Mouse (Mus musculus) bone marrow macrophage, adult 2 months (primary cell): ENCODE measurements around the gene Hap1.

ENCODE experiments used
- CTCF ChIP-seq: IDR thresholded peaks from 2 replicates; pipeline ENCODE4 v1.5.1; 2012; ENCODE audit warnings: low read depth, mild to moderate bottlenecking, low read length, moderate library complexity
- POLR2A ChIP-seq: IDR thresholded peaks from 2 replicates; pipeline ENCODE4 v1.6.1; 2012; ENCODE audit warnings: mild to moderate bottlenecking, low read depth, low read length, borderline replicate concordance

- no peak for TF ChIP-seq POLR2A
- TF ChIP-seq CTCF, result no peak
Observed at GRCm38 (mm10) chr11:100327316-100327715, 28.6 kb downstream of the Hap1 start.
